Mouse (Mus musculus) mammary gland, adult 2 months (tissue): ENCODE results near the gene Papolg. TPM values are rescaled to one million over a fixed set of nuclear protein-coding genes. Genes with fewer than 3 reads are reported as not detected.

ENCODE experiments used
- polyA plus RNA-seq: library from polyadenylated mRNA; depleted of rRNA; stranded (reverse); fragments of >200 nt; gene quantifications from 2 replicates; pipeline ENCODE4 v1.2.3, GENCODE M21; 2012; ENCODE audit warnings: low replicate concordance; rRNA removed

Gene Papolg
- polyA plus RNA-seq = 2.4 and 4.7 TPM in 2 replicates

GRCm38 (mm10) chr11:23895060-23895426, at the start of gene Papolg:
Gene Papolg (minus strand): TSS chr11:23895253.

Other genes starting within 250 kb of the Papolg start
- gene Pus10, start 229.6 kb downstream of the Papolg start, polyA plus RNA-seq = 2.1 and 3.9 TPM in 2 replicates
- gene Pex13, start 229.3 kb downstream of the Papolg start, polyA plus RNA-seq = 14.6 and 17.5 TPM in 2 replicates
- 6.1 and 7.2 TPM in 2 replicates for gene Rel, start 124.3 kb downstream of the Papolg start, polyA plus RNA-seq
- gene A830031A19Rik, start 179.8 kb upstream of the Papolg start, polyA plus RNA-seq = not detected in 2 replicates
- 3.7 and 7.8 TPM in 2 replicates for gene Bcl11a, start 182.8 kb upstream of the Papolg start, polyA plus RNA-seq